Mouse (Mus musculus) WW6 (cell line): ENCODE data around the gene Hnrnpul1.
A peak's percentile ranks its signal among the peaks of the same experiment; 100 is the strongest.

ENCODE experiments used
- DNase-seq: peaks from one replicate; pipeline ENCODE4 v3.0.0-alpha.2; 2013; ENCODE audit warnings: low read depth, low spot score

The Hnrnpul1 gene

GRCm38 (mm10) chr7:25719761-25720610 lies 34.6 kb downstream of the Hnrnpul1 start:
- no peak for DNase-seq

- DNase-seq: peak; percentile 78
Observed at GRCm38 (mm10) chr7:25718788-25719417, 35.7 kb downstream of the Hnrnpul1 start, which contains the start of gene Ccdc97. Gene Ccdc97, minus strand, starts transcription at chr7:25719088.

- no peak for DNase-seq
Observed at GRCm38 (mm10) chr7:25717478-25717877, 37.1 kb downstream of the Hnrnpul1 start.

GRCm38 (mm10) chr7:25715731-25716271 lies 38.8 kb downstream of the Hnrnpul1 start:
- DNase-seq: no peak

- no peak for DNase-seq
Observed at GRCm38 (mm10) chr7:25714581-25714980, 40.0 kb downstream of the Hnrnpul1 start.

GRCm38 (mm10) chr7:25712801-25713200 lies 41.8 kb downstream of the Hnrnpul1 start:
- no peak for DNase-seq

GRCm38 (mm10) chr7:25711731-25712197 lies 42.8 kb downstream of the Hnrnpul1 start:
- no peak for DNase-seq

- DNase-seq: no peak
Observed at GRCm38 (mm10) chr7:25711165-25711564, 43.4 kb downstream of the Hnrnpul1 start.

- no peak for DNase-seq
Observed at GRCm38 (mm10) chr7:25710519-25711130, 43.9 kb downstream of the Hnrnpul1 start.

GRCm38 (mm10) chr7:25709961-25710360 lies 44.6 kb downstream of the Hnrnpul1 start:
- no peak for DNase-seq

- DNase-seq: no peak
Observed at GRCm38 (mm10) chr7:25707581-25708292, 46.8 kb downstream of the Hnrnpul1 start.

GRCm38 (mm10) chr7:25706578-25707170 lies 47.9 kb downstream of the Hnrnpul1 start:
- no peak for DNase-seq

GRCm38 (mm10) chr7:25705801-25706251 lies 48.7 kb downstream of the Hnrnpul1 start:
- no peak for DNase-seq

- no peak for DNase-seq
Observed at GRCm38 (mm10) chr7:25704716-25705364, 49.7 kb downstream of the Hnrnpul1 start.

GRCm38 (mm10) chr7:25703793-25704494 lies 50.6 kb downstream of the Hnrnpul1 start:
- DNase-seq: no peak

GRCm38 (mm10) chr7:25702350-25702749 lies 52.2 kb downstream of the Hnrnpul1 start:
- no peak for DNase-seq

- no peak for DNase-seq
Observed at GRCm38 (mm10) chr7:25700732-25701131, 53.8 kb downstream of the Hnrnpul1 start.

- peak; percentile 75 for DNase-seq
Observed at GRCm38 (mm10) chr7:25699851-25700250, 54.7 kb downstream of the Hnrnpul1 start.

- DNase-seq: no peak
Observed at GRCm38 (mm10) chr7:25694104-25694503, 60.5 kb downstream of the Hnrnpul1 start.

GRCm38 (mm10) chr7:25690051-25690450 lies 64.5 kb downstream of the Hnrnpul1 start:
- DNase-seq: no peak
